Mouse (Mus musculus) cerebellum, postnatal 14 days (tissue): ENCODE results near the gene Slc27a4.

Experiments used
- DNase-seq, 2 experiments: peaks; one replicate each; pipeline ENCODE4 v3.0.0; 2021; ENCODE audit warnings: mixed read lengths in 2 of 2

Slc27a4 gene

DNA sequence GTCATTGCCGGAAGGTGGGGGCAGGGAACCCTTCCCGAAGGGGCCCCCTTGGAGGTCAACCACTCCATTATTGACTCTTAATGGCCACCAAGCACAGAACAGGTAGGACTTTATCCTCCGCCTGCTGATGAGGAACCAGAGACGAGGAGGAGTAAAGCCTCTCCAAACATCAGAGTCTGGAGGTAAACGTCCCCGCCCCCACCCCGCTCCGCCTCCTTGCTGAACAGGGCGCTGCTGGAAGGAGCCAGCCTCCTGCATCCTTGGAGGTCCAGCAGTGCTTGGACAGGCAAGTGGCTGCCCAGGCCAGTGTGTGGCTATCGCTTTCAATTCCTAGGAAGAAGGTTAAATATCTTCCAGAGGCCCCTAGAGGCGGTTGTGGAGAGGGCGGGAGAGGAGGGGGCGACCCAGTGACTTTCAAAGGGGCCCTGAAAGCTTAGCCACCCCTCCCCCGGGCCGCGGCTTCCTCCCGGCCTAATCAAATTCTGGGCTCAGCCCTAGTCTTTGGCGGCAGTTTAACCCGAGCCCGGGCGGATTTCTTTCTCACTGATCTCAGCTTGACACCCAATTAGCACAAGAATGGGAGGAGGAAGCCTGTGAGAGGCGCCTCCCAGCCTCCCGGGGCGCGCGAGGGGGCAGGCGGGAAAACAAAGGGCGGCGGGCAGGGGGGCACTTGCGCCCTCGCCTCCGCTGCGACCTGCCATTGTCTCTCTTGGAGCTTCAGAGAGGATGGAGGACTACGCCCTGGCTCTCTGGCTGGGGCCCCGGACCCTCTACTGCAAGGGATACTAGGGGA, 17.8 kb downstream of the Slc27a4 start, which contains the start of gene Urm1:
Gene Urm1, plus strand, starts transcription at position 51 of the 793 bp plus-strand sequence.
- DNase-seq: peak; percentile 77 to 80

DNA sequence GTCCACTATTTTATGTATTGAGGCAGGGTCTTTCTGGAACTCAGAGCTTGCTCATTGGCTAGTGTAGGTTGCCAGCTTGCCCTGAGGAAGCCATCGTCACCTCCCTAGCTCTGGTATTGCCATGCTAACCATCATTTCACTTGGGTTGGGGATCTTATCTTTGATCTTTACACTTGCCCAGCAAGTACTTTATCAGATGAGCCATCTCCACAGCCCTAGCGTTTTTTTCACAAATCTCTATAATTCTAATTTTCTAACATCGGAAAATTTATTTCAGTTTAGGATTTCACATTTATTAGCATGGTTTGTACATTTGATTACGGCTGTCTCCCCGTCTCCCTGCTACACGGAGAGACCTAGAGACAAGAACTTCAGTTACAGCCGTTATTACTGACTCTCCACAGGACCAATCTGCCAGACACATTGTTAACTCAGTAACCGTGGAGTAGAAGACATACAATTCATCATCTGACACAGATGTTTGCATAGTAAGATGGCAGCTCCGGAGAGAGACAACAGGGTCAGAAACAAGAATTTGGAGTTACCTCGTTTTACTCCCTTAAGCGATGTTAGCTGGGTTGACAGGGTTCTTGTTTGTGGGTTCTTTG, 24.0 kb downstream of the Slc27a4 start:
- DNase-seq: no peak

DNA sequence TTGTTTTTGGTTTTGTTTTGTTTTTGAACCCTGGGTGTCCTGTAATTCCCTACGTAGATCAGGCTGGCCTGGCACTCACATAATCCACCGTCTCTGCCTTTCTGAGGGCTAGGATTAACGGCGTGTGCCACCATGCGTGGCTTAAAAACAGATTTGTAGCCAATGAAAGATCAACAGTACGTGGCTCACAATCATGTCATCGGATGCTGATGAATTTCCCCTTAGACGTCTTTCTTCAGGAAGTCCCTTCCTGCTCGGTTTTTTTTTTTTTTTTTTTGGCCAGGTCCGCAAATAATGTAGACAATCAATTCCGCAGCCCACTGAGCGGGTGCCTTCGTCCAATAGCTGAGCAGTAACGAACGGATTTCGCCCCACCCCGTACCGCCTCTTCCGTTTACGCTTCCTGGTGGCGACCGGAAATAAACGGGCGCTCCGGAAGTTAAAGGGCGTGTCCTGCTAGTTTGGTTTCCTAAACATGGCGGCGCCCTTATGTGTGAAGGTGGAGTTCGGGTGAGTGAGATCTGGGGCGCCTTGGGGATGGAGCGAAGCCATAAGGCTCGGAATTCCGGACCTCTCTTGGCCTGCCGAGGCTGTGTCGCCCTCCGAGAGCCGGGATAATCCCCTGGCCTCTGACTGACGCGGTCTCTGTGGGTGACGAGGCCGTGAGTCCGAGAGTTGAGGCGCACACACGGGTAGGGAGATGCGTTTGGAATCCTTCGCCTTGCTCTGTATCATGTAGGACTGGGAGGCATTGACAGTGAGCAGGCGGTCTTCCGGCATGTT, 24.7 kb downstream of the Slc27a4 start:
- peak; percentile 93 to 95 for DNase-seq

DNA sequence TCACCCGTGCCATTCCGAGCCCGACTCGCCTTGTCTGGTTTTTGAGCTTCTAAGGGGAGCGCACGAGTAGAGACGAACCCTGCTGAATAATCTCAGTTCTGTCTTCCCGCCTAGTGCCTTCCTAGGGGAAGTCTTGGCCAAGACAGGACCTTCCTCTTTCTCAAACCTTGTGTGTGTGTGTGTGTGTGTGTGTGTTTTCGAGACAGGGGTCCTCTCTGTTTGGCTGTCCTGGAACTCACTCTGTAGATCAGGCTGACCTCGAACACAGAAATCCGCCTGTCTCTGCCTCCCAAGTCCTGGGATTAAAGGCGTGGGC, 25.2 kb downstream of the Slc27a4 start:
- DNase-seq: no peak

DNA sequence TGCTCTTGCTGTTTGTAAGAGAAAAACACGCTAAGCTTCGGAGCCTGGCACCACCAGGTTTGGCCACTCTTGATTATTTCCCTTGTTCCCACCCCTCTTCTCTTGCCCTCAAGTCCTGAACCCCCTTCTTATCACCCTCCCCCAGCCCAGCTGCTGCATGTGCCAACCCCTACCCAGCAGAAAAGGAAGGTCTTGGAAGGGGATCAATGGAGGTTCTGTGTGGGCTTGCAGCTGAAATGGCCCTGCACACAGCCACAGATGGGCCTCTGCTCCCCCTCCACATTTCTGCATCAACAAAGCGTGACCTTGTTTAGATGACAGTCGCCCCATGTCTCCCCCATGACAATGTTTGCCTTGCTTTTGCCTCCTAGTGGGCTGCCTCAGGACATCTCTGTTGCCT, 28.7 kb downstream of the Slc27a4 start:
- no peak for DNase-seq

GRCm38 (mm10) chr2:29833796-29834195, 31.4 kb downstream of the Slc27a4 start:
- no peak for DNase-seq

- DNase-seq: no peak
Observed at GRCm38 (mm10) chr2:29835391-29835899, 33.0 kb downstream of the Slc27a4 start.

DNA sequence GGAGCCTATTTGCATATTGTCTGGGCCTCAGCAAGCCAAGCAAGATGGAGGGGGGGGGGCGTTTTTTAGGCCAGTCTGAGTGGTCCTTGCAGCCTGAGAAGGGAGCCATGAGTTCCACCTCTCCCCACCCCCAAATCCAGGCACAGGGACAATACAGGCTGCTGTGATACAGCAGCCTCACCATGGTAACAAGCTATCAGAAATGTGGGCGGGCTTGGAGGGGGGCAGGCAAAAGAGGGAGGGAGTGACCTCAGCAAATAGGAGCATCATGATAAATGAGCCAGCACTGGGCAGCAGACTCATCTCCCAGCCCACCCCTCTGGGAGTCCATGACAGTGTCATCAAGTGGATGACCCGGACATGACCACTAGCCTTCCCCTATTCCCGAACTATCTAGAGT, 37.0 kb downstream of the Slc27a4 start:
- no peak for DNase-seq

DNA sequence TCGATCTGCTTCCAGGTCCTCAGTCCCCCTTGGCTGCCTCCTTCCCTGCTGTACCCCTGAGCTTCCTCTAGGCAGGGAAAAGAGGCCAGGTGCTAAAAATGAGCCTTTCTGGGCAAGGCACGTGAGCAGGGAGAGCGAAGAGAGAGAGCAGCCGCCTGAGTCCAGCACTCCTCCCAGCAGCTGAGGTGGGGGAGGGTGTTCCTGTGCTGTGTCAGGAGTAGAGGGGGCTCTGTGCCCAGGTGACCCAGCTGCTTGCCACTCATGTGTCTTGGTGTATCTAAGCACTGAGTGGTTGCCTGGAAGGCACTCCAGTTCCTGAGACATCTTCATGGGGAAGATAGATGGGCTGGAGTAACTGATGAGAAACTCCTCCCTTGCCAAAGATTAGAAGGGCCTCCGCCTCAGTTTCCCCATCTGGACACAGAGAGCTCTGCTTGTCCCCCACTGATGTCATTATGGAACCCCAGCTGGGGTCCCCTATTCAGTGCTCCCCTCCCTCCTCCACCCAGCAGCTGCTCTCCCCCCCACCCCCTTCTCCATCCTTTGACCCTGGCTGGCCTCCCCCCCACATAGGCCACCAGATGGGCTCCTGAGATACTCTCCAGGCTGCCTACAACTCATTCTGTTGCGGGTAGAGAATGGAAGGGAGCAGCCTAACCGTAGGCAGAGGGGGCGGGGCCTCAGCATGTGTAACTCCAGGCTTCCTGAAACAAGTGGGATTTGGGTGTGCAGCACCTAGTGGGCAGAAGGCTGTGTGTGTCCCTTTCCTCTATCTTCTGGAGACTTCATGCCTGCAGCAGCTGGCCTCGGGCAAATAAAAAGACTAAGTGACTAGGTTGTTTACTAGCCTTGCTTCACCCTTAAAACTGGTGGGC, 41.0 kb downstream of the Slc27a4 start:
- no peak for DNase-seq

DNA sequence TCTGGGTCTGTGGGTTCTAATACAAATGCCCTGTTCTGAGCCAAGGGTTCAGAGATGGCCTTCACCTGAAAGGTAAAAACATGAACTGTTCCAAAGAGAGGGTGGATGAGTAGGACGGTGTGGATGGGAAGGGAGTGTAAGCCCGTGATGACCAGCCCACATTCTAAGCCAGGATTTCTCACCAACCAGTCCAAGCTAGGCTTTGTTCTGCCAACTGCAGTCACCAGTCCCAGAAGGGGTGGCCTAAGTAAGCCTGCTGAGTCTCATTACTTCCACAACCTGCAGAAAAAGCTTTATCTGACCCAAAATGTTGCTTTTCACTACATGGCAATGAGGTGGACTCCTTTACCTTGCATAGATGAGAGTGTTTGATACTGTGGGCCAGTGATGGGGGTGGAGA, 41.7 kb downstream of the Slc27a4 start:
- no peak for DNase-seq

- no peak for DNase-seq
Observed at GRCm38 (mm10) chr2:29844661-29845060, 42.2 kb downstream of the Slc27a4 start.

DNA sequence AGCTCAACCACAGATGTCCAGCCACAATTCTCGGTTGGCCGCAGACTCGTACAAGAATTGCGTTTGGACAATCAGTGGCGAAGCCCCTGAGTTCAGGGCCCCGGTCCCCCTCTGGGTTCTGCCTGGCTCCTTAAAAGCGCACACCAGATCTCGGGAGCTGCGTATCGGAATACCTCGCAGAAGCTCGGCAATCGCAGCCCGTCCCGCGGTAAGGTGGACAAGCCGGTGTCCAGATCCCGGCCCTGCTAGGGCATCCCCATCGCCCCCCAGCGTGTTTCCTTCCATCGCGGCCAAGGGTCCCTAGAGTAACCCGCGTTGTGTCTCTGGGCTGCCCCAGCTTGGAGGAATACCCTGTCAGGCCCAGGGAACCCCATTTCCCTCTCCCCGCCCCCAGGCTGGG, 43.2 kb downstream of the Slc27a4 start:
- peak in 1 of 2 experiments; percentile 26 for DNase-seq

GRCm38 (mm10) chr2:29846061-29846853, 43.8 kb downstream of the Slc27a4 start:
- DNase-seq: peak in 1 of 2 experiments; percentile 24

DNA sequence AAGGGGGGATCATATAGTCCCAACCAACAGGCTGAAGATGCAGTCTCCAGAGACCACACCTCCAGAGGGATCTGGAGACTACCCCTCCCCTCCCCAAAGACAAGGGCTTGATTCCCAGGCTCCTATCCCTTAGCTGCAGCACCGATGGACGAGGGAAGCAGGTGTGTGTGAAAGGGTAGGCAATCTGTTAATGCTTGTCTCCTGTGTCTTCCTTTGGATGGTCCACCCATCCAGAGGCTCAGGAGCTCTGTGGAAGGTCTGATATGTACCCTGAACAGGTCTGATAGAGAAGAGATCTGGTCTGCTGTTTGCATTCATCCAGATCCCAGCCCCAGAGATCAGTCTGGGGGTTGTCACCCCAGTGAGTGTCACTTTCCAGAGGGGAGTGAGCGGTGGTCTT, 44.5 kb downstream of the Slc27a4 start:
- no peak for DNase-seq

- DNase-seq: no peak
Observed at GRCm38 (mm10) chr2:29849041-29849440, 46.6 kb downstream of the Slc27a4 start.

DNA sequence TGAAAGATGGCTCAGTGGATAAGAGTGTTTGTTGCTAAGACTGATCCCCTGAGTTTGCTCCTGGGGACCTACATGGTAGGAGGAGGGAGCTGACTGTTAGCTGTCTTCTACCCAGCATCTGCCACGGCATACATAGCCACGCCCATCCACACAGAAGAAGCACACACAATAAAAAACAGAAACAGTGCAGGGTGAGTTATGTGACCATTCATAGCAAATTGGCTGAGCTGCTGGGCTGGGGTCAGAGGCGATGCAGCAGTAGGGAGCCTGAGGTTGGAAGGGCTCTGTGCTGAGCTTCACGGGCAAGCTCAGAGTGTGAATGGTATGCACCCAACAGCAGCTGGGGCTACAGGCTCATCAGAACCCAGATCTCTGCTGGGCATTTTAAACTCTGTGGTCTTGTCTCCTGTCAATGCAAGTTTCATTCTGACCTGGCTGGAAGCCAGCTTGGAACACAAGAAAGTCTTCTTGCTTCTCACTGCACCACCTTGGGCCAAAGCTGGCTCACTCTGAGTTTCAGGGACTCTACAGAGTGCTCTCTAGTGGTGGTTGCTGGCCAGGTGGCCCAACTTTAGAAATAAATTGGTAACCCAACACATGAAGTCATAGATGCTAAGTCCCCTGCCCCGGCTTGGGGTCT, 47.5 kb downstream of the Slc27a4 start:
- no peak for DNase-seq

GRCm38 (mm10) chr2:29852957-29853485, 50.6 kb downstream of the Slc27a4 start:
- DNase-seq: no peak

DNA sequence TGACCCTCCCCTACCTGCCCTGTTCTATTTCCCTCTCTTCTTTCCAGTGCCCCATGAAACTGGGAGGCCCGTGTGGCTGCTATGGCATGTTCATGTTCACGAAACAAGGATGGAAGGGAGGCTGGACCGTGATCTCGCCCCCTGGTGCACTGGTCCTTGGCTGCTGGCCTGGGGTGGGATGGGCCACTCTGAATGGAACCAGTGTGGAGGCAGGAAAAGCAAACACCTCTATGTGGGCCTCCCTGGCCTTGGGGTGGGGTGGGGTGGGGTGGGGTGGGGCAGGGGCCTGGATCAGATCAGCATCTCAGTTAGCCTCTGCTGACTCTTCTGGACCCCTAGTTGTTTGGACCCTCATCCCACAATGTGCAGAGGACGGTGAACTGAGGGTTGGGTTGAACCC, 51.3 kb downstream of the Slc27a4 start:
- no peak for DNase-seq

GRCm38 (mm10) chr2:29855585-29856210, 53.3 kb downstream of the Slc27a4 start:
- DNase-seq: no peak
